Mouse (Mus musculus) limb, embryonic 15.5 days (tissue): ENCODE data around the gene Fzd1. TPM values are rescaled to one million over a fixed set of nuclear protein-coding genes. Genes with fewer than 3 reads are reported as not detected.

ENCODE experiments used
- ATAC-seq: fragments of 200-750 bp; cut with Nextera tagmentation; 2 replicates; pipeline ENCODE4 v1.8.0; 2017; ENCODE audit warnings: low read depth, moderate TSS enrichment; ENCODE audit not compliant: insufficient number of reproducible peaks, low FRiP score, low TSS enrichment
- H3K27ac ChIP-seq: fragments of 300-500 bp; sonication (generic); 2 replicates; pipeline ENCODE4 v1.5.1; 2015; ENCODE audit warnings: moderate library complexity, mild to moderate bottlenecking, inconsistent platforms
- H3K27me3 ChIP-seq: fragments of 300-500 bp; sonication (generic); 2 replicates; pipeline ENCODE4 v1.6.1; 2015; ENCODE audit warnings: inconsistent platforms
- H3K36me3 ChIP-seq: fragments of 300-500 bp; sonication (generic); 2 replicates; pipeline ENCODE4 v1.6.1; 2015; ENCODE audit warnings: inconsistent platforms
- H3K4me1 ChIP-seq: fragments of 300-500 bp; sonication (generic); 2 replicates; pipeline ENCODE4 v1.6.1; 2015; ENCODE audit warnings: inconsistent platforms
- H3K4me2 ChIP-seq: fragments of 300-500 bp; sonication (generic); 2 replicates; pipeline ENCODE4 v1.6.1; 2015; ENCODE audit warnings: mild to moderate bottlenecking, inconsistent platforms
- H3K4me3 ChIP-seq: fragments of 300-500 bp; sonication (generic); 2 replicates; pipeline ENCODE4 v1.5.1; 2015; ENCODE audit warnings: mild to moderate bottlenecking, inconsistent platforms
- H3K9ac ChIP-seq: fragments of 300-500 bp; sonication (generic); 2 replicates; pipeline ENCODE4 v1.6.1; 2015; ENCODE audit warnings: inconsistent platforms
- H3K9me3 ChIP-seq: fragments of 300-500 bp; sonication (generic); 2 replicates; pipeline ENCODE4 v1.6.1; 2016; ENCODE audit warnings: inconsistent platforms
- WGBS: fragments of 180-500 bp; shearing (Covaris S2); methylation state at CpG from one replicate; pipeline ENCODE4 v1.1.7; 2015; 5-methylcytosine and 5-hydroxymethylcytosine counted together
- microRNA-seq: library from miRNA; unstranded; fragments of <30 nt; microRNA quantifications from one replicate; pipeline ENCODE4, GENCODE M21; 2016
- polyA plus RNA-seq: library from polyadenylated mRNA; unstranded; fragments of >200 nt; fragmentation: Nextera tagmentation; extraction: Ambion mirVana; gene quantifications from 2 replicates; pipeline ENCODE4 v1.2.1, GENCODE M21; 2015

Gene Fzd1
- polyA plus RNA-seq, 1 experiment from 2014 or later = 23.6 TPM

DNA sequence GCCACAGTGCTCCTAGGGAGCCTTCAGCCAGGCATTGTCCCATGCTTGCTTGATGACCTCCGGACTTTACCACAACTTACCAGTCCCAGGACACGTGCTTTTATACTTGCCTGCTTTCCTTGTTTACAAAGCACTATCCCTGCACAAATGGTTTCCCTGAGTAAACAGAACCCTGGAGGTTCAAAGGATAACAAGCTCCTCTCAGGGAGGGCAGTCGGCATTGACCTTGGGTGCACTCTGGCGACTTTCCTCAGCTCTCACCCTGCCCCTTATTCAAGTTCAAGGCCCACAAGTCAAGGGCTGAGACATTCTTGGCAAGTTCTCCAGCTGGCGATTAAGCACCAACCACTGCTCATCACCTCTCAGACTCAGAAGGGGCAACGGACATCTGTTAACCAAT, 20.8 kb downstream of the Fzd1 start:
- Histone ChIP-seq H3K4me1 (peaks cover 2% of the 10 kb centered on the region; the same call in 1 of the 2 replicates), H3K4me2 (no peak overlapping the region), H3K27ac (no peak overlapping the region), H3K27me3 (no peaks in the 10 kb centered on the region), H3K9ac (no peak overlapping the region), H3K9me3 (no peaks in the 10 kb centered on the region), H3K36me3 (no peaks in the 10 kb centered on the region), H3K4me3 (no peak overlapping the region)
- ATAC-seq = no peak
- WGBS = 49% methylated on average over 6 of the region's 6 CpGs

DNA sequence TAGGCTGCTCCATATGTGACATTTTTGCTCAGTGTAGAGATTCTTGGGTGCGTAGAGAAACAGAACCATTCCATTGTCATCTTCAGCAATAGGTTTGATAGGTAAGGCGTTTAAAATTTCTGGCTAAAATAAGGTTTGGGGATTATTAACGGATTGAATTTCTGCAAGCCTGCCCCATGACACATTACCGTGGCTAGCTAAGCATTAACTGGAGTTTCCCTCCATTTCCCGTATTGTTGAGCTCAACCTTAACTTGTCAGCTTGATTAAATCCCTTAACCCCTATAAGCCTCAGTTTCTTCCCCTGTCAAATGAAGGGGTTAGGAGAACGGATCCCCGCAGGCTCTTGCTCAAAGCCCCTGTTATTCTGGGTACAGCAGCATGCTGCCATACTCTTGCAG, 22.4 kb downstream of the Fzd1 start:
- H3K4me2 ChIP-seq = no peak overlapping the region
- H3K27ac ChIP-seq = no peak overlapping the region
- no peak overlapping the region for H3K4me3 ChIP-seq
- no peaks in the 10 kb centered on the region for H3K4me1 ChIP-seq
- ATAC-seq = no peak
- no peaks in the 10 kb centered on the region for H3K36me3 ChIP-seq
- H3K9me3 ChIP-seq = no peaks in the 10 kb centered on the region
- no peaks in the 10 kb centered on the region for H3K27me3 ChIP-seq
- H3K9ac ChIP-seq = no peak overlapping the region
- 77% methylated on average over 7 of the region's 7 CpGs for WGBS

GRCm38 (mm10) chr5:4733239-4733638, 24.6 kb downstream of the Fzd1 start:
- Histone ChIP-seq H3K4me3 (no peak overlapping the region), H3K9ac (no peak overlapping the region)
- WGBS = 49% methylated on average over 4 of the region's 4 CpGs

GRCm38 (mm10) chr5:4732241-4733229, 25.3 kb downstream of the Fzd1 start:
- no peaks in the 10 kb centered on the region for H3K36me3 ChIP-seq
- no peaks in the 10 kb centered on the region for H3K4me1 ChIP-seq
- ATAC-seq = no peak
- no peaks in the 10 kb centered on the region for H3K9me3 ChIP-seq
- no peak overlapping the region for H3K4me2 ChIP-seq
- H3K27me3 ChIP-seq = no peaks in the 10 kb centered on the region
- no peak overlapping the region for H3K27ac ChIP-seq
- WGBS = 58% methylated on average over 10 of the region's 10 CpGs
- H3K9ac ChIP-seq = no peak overlapping the region
- H3K4me3 ChIP-seq = no peak overlapping the region

More at GRCm38 (mm10) chr5:4733239-4733638, 24.6 kb downstream of the Fzd1 start:
- Histone ChIP-seq H3K36me3 (no peaks in the 10 kb centered on the region), H3K27me3 (no peaks in the 10 kb centered on the region), H3K9me3 (no peaks in the 10 kb centered on the region), H3K4me2 (no peak overlapping the region), H3K27ac (no peak overlapping the region), H3K4me1 (no peaks in the 10 kb centered on the region)
- no peak for ATAC-seq

GRCm38 (mm10) chr5:4731743-4732215, 26.1 kb downstream of the Fzd1 start:
- ATAC-seq = no peak
- WGBS = 69% methylated on average over 5 of the region's 5 CpGs
- no peak overlapping the region for H3K4me2 ChIP-seq
- H3K9me3 ChIP-seq = no peaks in the 10 kb centered on the region
- H3K4me3 ChIP-seq = no peak overlapping the region
- no peak overlapping the region for H3K27ac ChIP-seq
- H3K4me1 ChIP-seq = no peaks in the 10 kb centered on the region
- no peak overlapping the region for H3K9ac ChIP-seq
- H3K36me3 ChIP-seq = no peaks in the 10 kb centered on the region
- H3K27me3 ChIP-seq = no peaks in the 10 kb centered on the region

DNA sequence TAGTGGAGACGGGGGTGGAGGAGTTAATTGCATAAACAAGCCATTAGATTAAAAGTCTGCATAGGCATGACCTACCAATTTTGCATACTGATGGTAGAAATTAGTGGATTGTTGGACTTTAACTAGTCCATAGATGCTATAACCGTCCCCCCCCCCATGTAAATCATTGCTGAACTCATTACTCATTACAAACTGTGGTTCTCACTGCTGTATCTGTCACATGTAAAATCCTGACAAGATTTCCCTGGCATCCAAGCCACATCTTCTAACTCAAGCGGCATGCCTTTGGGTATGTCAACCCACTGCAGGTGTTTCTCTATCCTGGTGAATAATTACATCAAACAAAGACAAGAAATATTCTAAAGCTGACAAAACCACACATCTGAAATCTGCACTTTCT, 26.8 kb downstream of the Fzd1 start:
- no peak overlapping the region for H3K27ac ChIP-seq
- no peak for ATAC-seq
- WGBS = 87% methylated on average over 3 of the region's 3 CpGs
- no peaks in the 10 kb centered on the region for H3K27me3 ChIP-seq
- no peaks in the 10 kb centered on the region for H3K9me3 ChIP-seq
- no peaks in the 10 kb centered on the region for H3K36me3 ChIP-seq
- H3K4me1 ChIP-seq = no peaks in the 10 kb centered on the region
- H3K4me2 ChIP-seq = no peak overlapping the region
- H3K4me3 ChIP-seq = no peak overlapping the region
- no peak overlapping the region for H3K9ac ChIP-seq

Small RNAs within 50 kb of the gene (microRNA-seq; reads per million reads assigned to microRNA genes)
- not detected for gene Gm44483
